Mouse (Mus musculus) liver, embryonic 11.5 days (tissue): ENCODE measurements around the gene She. TPM values are rescaled to one million over a fixed set of nuclear protein-coding genes. Genes with fewer than 3 reads are reported as not detected.
"Not testable (repeated sequence)": the region's sequence is repeated elsewhere in the genome, so short reads cannot be mapped to it uniquely, and the experiment has no call there.

Experiments
- ATAC-seq: fragments of 200-750 bp; cut with Nextera tagmentation; replicated peaks from 2 replicates; pipeline ENCODE4 v1.8.0; 2017; ENCODE audit warnings: moderate number of reproducible peaks, mild to moderate bottlenecking, moderate TSS enrichment, moderate library complexity; ENCODE audit not compliant: low FRiP score
- DNase-seq: peaks from one replicate; pipeline ENCODE4 v3.0.0-alpha.2; 2017; ENCODE audit warnings: low spot score
- H3K27ac ChIP-seq: fragments of 300-500 bp; sonication (generic); 2 replicates; pipeline ENCODE4 v1.5.1; 2014; ENCODE audit warnings: mild to moderate bottlenecking, low read depth, low read length, control low read depth
- H3K27me3 ChIP-seq: fragments of 300-500 bp; sonication (generic); replicated peaks from 2 replicates; pipeline ENCODE4 v1.6.1; 2014; ENCODE audit warnings: low read length, mixed read lengths; ENCODE audit not compliant: control insufficient read depth, insufficient read depth
- H3K36me3 ChIP-seq: fragments of 300-500 bp; sonication (generic); 2 replicates; pipeline ENCODE4 v1.6.1; 2014; ENCODE audit warnings: mild to moderate bottlenecking, low read length, moderate library complexity, mixed read lengths; ENCODE audit not compliant: control insufficient read depth, insufficient read depth
- H3K4me1 ChIP-seq: fragments of 300-500 bp; sonication (generic); replicated peaks from 2 replicates; pipeline ENCODE4 v1.6.1; 2014; ENCODE audit warnings: low read length, mixed read lengths; ENCODE audit not compliant: control insufficient read depth, insufficient read depth
- H3K4me2 ChIP-seq: fragments of 300-500 bp; sonication (generic); 2 replicates; pipeline ENCODE4 v1.6.1; 2014; ENCODE audit warnings: mild to moderate bottlenecking, control low read depth, moderate library complexity
- H3K4me3 ChIP-seq: fragments of 300-500 bp; sonication (generic); 2 replicates; pipeline ENCODE4 v1.5.1; 2014; ENCODE audit warnings: low read depth, low read length, control low read depth
- H3K9ac ChIP-seq: fragments of 300-500 bp; sonication (generic); 2 replicates; pipeline ENCODE4 v1.6.1; 2014; ENCODE audit warnings: low read depth, low read length, control low read depth
- H3K9me3 ChIP-seq: fragments of 300-500 bp; sonication (generic); 2 replicates; pipeline ENCODE4 v1.6.1; 2016; ENCODE audit warnings: low read length, inconsistent platforms, mixed read lengths; ENCODE audit not compliant: control insufficient read depth
- WGBS: fragments of 180-500 bp; shearing (Covaris S2); extraction: QIAGEN DNeasy Blood & Tissue Kit; methylation state at CpG from one replicate; pipeline ENCODE4 v1.1.7; 2014; 5-methylcytosine and 5-hydroxymethylcytosine counted together
- polyA plus RNA-seq: library from polyadenylated mRNA; unstranded; fragments of >200 nt; fragmentation: Nextera tagmentation; extraction: Ambion mirVana; gene quantifications from 2 replicates; pipeline ENCODE4 v1.2.1, GENCODE M21; 2014

She gene
- polyA plus RNA-seq, 1 experiment from 2014 or later: 3.2 TPM

- ATAC-seq: no peak
- no peaks in the 10 kb centered on the region for H3K4me1 ChIP-seq
- H3K4me3 ChIP-seq: no peak overlapping the region
- H3K9ac ChIP-seq: no peak overlapping the region
- no peak for DNase-seq
- no peak overlapping the region for H3K4me2 ChIP-seq
- no peaks in the 10 kb centered on the region for H3K36me3 ChIP-seq
- no peaks in the 10 kb centered on the region for H3K27me3 ChIP-seq
- no peak overlapping the region for H3K27ac ChIP-seq
- WGBS: 24% methylated on average over 4 of the region's 4 CpGs
- H3K9me3 ChIP-seq: 0 out of 2 replicates have a peak, but pooled peaks cover 3% of the 10 kb centered on the region
Observed at GRCm38 (mm10) chr3:89861070-89861469, 29.9 kb downstream of the She start.

DNA sequence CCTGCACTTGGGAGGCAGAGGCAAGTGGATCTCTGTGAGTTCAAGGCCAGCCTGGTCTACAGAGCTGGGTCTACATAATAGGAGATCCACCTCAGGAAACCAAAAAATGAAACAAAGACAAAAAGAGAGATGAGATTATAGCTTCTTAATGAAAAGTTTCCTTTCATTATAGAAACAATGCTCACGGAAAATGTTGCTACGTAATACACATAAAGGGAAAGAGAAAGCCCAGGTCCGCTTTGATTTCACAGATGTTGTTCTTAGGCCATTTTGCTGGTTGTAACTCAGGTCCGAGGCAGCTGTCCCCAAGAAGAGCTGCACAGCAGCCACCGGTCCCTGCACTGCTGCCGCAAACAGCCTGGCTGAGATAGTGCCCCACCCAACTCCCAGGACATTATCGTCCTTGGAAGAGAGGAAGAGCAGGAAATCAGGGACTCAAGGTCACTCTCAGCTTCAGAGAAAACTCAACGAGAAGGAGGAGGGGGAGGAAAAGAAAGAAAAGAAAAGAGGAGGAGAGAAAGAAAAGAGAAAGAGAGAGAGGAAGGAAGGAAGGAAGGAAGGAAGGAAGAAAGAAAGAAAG, 31.1 kb downstream of the She start:
- Histone ChIP-seq H3K4me3 (no peak overlapping the region), H3K27ac (no peak overlapping the region), H3K27me3 (no peaks in the 10 kb centered on the region), H3K36me3 (no peaks in the 10 kb centered on the region), H3K4me2 (no peak overlapping the region), H3K9me3 (0 out of 2 replicates have a peak, but pooled peaks cover under 1% of the 10 kb centered on the region), H3K9ac (no peak overlapping the region), H3K4me1 (no peaks in the 10 kb centered on the region)
- DNase-seq (no peak), ATAC-seq (no peak)
- 68% methylated on average over 8 of the region's 8 CpGs for WGBS

DNA sequence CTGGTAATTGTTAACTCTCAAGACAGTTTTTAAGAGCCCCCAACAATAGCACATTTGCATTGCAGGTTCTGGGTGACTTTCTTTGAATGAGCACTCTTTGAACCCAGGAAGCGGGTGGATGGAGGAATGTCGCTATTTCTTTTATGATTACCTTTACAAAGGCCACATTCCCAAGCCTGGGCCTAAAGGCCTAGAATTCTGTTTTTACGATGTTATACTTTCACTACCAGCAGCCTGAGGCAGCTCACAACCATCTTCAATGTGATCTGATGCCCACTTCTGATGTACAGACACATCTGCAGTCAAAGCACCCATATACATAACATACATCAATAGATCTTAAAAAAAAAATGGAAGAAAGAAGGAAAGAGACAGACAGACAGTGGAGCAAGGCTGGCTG, 32.1 kb downstream of the She start:
- WGBS: 89% methylated on average over 3 of the region's 3 CpGs
- not testable (repeated sequence) for ATAC-seq

GRCm38 (mm10) chr3:89863716-89864509, 32.7 kb downstream of the She start:
- DNase-seq (no peak), ATAC-seq (no peak)
- Histone ChIP-seq H3K27me3 (no peaks in the 10 kb centered on the region), H3K9ac (no peak overlapping the region), H3K36me3 (no peaks in the 10 kb centered on the region), H3K9me3 (no peaks in the 10 kb centered on the region), H3K4me2 (no peak overlapping the region), H3K4me1 (0 out of 2 replicates have a peak, but pooled peaks cover 3% of the 10 kb centered on the region), H3K4me3 (no peak overlapping the region), H3K27ac (peak overlapping the region; percentile 30; the same call in 1 of the 2 replicates)
- WGBS: 57% methylated on average over 9 of the region's 9 CpGs

More for the DNA sequence above, 32.1 kb downstream of the She start:
- H3K27ac ChIP-seq, H3K9ac ChIP-seq, H3K9me3 ChIP-seq, H3K4me3 ChIP-seq, H3K4me2 ChIP-seq, DNase-seq, H3K4me1 ChIP-seq, H3K36me3 ChIP-seq, H3K27me3 ChIP-seq: not testable (repeated sequence)

DNA sequence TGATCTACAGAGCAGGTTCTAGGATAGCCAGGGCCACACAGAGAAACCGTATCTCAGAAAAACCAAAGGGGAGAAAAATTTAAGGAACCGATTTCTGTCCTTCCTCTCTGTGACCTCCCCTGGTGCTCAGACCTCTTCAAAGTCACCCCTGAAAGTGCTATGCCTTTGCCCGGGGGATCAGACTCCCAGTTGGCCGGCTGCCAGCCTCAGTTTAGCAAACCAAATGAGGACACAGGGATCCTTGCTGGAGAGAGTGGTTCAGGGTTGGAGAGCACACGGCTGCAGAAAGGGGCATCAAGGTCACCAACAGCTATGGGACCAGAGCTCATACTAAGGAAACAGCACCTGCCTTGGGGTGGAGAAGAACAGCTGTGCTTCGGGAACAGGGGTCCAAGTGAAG, 33.9 kb downstream of the She start:
- 67% methylated on average over 6 of the region's 6 CpGs for WGBS
- Histone ChIP-seq H3K4me1 (peaks cover 7% of the 10 kb centered on the region; the same call in 1 of the 2 replicates), H3K36me3 (no peaks in the 10 kb centered on the region), H3K27ac (no peak overlapping the region), H3K9me3 (no peaks in the 10 kb centered on the region), H3K27me3 (no peaks in the 10 kb centered on the region), H3K9ac (no peak overlapping the region), H3K4me2 (no peak overlapping the region), H3K4me3 (no peak overlapping the region)
- DNase-seq (no peak), ATAC-seq (no peak)

DNA sequence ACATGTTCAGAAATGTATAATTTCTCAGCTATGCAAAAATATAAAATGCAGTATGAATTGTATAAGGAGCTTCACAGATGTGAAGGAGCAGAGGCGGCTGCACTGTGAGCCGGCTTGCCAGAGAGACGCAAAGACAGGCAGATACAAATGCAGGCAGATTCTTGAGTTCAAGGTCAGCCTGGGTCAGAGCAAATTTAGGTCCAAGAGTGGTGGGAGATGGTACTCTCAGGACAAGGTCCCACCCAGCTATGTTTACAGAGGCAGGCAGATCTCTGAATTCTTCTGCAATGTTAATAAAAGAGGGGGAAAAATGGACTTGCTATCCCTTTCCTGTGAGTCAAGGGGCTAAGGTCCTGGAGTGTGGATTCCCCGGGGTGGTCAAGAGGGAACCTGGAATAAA, 34.6 kb downstream of the She start:
- H3K27me3 ChIP-seq: no peaks in the 10 kb centered on the region
- H3K4me1 ChIP-seq: peaks cover 15% of the 10 kb centered on the region
- no peak overlapping the region for H3K4me2 ChIP-seq
- H3K9ac ChIP-seq: no peak overlapping the region
- DNase-seq (no peak), ATAC-seq (no peak)
- H3K36me3 ChIP-seq: no peaks in the 10 kb centered on the region
- no peak overlapping the region for H3K27ac ChIP-seq
- 83% methylated on average over 4 of the region's 4 CpGs for WGBS
- no peaks in the 10 kb centered on the region for H3K9me3 ChIP-seq
- no peak overlapping the region for H3K4me3 ChIP-seq

DNA sequence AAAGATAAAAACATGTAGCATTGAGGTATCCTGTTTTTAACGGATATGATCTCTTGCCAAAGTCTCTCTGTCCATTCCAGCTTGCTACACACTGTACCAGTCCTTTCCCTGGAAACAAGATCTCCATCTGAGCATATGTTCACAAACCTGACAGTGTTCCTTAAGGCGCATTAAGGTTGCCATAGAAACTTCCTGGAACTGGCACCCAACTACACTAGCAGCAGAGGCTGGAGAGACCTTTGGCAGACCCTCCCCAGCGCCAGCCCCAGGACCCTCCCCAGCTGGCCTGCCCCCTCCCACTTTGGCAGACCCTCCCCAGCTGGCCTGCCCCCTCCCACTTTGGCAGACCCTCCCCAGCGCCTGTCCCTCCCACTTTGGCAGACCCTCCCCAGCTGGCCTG, 36.5 kb downstream of the She start:
- Histone ChIP-seq H3K4me1 (peaks cover 25% of the 10 kb centered on the region), H3K27ac (no peak overlapping the region)

DNA sequence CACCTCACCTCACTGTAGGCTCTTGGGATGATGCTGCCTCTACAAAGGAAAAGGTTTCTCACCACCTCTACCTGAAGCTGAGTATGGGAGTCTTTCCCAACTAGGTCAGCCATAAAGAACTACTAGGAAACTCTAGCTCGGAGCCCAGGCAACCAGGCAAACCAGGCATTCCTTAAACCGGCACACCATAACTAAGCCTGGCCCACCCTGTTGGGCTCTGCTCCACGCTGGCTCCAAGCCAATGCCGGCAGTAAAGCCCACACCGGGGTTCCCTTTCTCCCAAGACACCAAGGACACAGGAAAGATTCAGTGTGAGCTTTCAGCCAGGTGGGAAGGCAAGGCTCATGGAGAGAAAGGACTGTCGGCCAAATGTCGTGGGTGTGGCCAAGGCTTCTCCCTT, 37.2 kb downstream of the She start:
- Histone ChIP-seq H3K9ac (no peak overlapping the region), H3K27ac (no peak overlapping the region)

More for the DNA sequence above, 36.5 kb downstream of the She start:
- DNase-seq (no peak), ATAC-seq (no peak)
- no peak overlapping the region for H3K4me3 ChIP-seq
- no peaks in the 10 kb centered on the region for H3K9me3 ChIP-seq
- no peak overlapping the region for H3K4me2 ChIP-seq
- H3K36me3 ChIP-seq: no peaks in the 10 kb centered on the region
- no peaks in the 10 kb centered on the region for H3K27me3 ChIP-seq
- H3K9ac ChIP-seq: no peak overlapping the region
- 65% methylated on average over 3 of the region's 4 CpGs for WGBS

DNA sequence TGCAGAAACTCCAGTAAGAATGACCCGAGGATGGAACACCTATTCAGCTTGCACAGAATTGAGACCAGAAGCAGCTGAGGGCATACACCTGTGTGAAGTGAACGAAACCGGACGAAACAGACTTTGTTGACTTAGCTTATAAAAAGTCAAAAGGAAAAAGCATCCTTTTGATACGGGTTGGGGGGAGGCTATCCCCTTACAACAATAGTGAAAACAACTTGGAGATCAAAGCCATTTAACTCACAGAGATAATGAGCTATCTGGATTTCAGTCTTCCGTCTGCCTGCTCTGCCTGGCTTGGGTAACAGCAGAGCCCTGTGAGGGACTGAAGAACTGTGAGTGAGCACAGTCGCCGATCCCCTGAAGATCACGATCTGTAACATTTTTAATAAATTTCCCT, 37.8 kb downstream of the She start:
- Histone ChIP-seq H3K9ac (no peak overlapping the region), H3K36me3 (no peaks in the 10 kb centered on the region), H3K4me3 (no peak overlapping the region), H3K27me3 (no peaks in the 10 kb centered on the region), H3K27ac (no peak overlapping the region), H3K4me1 (peaks cover 25% of the 10 kb centered on the region), H3K4me2 (no peak overlapping the region), H3K9me3 (no peaks in the 10 kb centered on the region)
- DNase-seq (no peak), ATAC-seq (no peak)
- WGBS: 57% methylated on average over 9 of the region's 9 CpGs

More for the DNA sequence above, 37.2 kb downstream of the She start:
- no peaks in the 10 kb centered on the region for H3K9me3 ChIP-seq
- no peaks in the 10 kb centered on the region for H3K27me3 ChIP-seq
- no peaks in the 10 kb centered on the region for H3K36me3 ChIP-seq
- H3K4me2 ChIP-seq: no peak overlapping the region
- peaks cover 25% of the 10 kb centered on the region for H3K4me1 ChIP-seq
- no peak overlapping the region for H3K4me3 ChIP-seq
- WGBS: 33% methylated on average over 7 of the region's 7 CpGs
- ATAC-seq (no peak), DNase-seq (no peak)
